Mouse (Mus musculus): ENCODE data around the gene Cmah.

DNA sequence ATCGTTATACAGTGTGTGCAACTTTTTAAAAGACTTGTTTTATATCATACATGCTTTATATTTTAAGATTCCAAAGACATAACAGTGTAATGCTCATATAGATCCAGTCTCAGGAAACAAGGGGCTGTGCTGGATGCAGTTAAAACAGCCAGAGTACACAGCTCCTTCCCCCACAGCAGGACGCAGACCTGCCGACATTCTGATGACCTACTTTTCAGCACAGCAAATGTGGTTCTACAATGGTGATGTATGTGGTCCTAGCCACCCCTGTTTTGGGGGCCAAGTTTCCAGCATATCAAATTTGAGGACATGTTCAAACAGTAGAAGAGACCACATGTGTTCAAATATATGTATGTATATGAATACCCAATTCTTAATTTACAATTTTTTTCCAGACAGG, 198.3 kb downstream of the Cmah start:
- TF ChIP-seq POLR2A (IDR thresholded peaks at IDR 0.05; ENCODE audit: low read depth, low read length) (no peak), CTCF (IDR thresholded peaks at IDR 0.05; ENCODE audit: borderline replicate concordance, insufficient read depth, low read length) (no peak)
